Mouse (Mus musculus) mesoderm, embryonic 11.5 days (tissue): ENCODE measurements around the gene Acot11.
A peak's percentile ranks its signal among the peaks of the same experiment; 100 is the strongest.
"Not testable (repeated sequence)": the region's sequence is repeated elsewhere in the genome, so short reads cannot be mapped to it uniquely, and the experiment has no call there.

Source experiments
- DNase-seq: peaks from one replicate; pipeline ENCODE4 v3.0.0-alpha.2; 2012; ENCODE audit warnings: low read depth, low spot score

Acot11 gene

DNA sequence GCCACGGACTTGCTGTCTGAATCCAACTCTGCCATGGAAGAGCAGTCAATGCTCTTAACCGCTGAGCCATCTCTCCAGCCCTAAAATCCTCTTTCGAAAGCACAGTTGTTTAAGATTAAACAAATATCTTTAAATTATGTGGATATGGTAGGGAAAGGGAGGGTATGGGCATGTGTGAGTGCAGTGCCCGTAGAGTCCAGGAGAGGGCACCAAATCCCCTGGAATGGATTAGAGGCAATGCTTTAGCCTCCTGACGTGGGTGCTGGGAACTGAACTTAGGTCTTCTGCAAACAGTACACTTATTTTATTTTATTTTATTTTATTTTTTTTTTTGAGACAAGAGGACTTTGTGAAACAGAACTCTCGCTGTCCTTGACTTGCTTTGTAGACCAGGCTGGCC, 5.2 kb upstream of the Acot11 start:
- no peak for DNase-seq

DNA sequence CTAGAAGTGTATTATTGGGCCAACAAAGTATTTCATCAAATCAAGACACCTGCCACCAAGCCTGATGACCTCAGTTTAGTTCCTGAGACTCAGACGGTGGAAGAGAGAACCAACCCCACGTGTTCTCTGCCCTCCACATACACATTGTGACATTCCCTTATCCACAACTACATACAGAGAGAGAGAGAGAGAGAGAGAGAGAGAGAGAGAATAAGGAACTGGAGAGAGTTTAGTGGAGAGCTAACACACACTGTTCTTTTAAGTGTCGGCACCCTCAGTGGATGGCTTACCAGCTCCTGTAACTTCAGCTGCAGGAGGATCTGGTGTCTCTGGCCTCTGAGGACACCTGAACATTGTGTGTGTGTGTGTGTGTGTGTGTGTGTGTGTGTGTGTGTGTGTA, 2.5 kb upstream of the Acot11 start:
- DNase-seq, result no peak

DNA sequence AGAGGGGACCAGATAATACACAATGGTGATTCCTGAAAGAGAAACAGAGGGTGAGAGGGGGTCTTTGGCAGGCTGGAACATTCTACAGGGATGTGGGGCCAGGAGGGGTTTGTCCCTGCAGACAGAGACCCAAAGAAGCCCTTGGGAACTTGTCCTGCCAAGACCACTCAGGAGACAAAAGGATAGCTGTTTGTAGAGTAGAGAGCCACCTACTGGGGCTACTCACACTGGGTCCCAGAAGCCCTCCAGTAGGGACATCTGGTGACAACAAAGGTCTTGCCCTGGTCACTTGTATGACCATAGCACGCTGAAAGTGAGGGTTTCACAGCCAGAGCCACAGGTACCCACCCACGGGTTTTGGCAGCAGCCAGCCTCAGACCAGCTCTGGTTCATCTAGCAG, 1.1 kb upstream of the Acot11 start:
- no peak for DNase-seq

DNA sequence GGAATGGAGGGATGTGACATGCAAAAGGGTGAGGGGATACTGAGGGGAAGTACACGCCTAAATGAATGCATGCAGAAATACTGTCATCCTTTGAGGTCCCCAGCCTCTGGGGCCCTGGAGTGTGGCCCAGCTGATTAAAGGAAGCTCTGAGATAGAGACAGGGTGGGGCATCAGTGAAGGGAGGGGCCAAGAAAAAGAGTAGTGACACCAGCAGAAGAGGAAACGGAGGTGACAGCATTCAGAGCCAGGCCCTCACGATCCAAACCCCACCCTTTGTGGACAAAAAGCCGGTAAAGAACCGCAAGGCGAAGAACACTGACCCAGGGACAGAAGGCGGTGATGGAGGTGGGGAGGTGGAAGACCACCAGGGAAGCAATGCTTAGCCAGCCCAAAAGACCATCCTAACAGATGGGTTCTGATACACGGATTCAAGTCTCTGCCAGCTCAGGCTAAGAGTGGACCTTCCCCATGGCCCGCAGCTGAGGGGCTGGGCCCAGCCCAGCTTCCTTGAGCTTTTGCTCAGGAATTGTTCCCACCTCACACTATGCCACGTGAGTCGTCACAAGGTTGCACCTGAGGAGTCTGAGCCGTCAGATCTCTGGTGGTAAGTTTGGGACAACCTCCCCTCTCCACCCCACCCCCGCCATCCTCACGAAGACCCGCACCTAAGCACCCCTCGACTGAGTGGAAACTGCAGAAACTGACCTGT, 443 bp downstream of the Acot11 start:
- DNase-seq, result no peak

DNA sequence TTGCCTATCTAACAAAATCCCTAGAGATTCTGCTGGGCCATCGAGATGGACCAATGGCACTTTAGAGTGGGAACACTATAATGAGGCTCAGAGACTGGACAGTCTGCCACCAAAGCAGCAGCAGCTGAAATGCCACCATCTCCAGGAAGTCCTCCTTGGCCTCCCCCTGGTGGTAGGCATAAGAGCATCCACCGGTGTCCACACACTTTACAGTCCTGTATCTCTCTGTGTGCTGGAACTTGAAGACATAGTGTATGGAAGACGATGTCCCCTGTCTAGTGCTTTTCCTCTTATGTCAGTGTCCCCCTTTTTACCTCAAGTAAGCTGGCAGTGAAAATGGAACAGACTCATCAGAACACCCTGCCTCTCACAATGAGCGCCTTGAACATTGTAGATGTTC, 1.0 kb downstream of the Acot11 start:
- no peak for DNase-seq

DNA sequence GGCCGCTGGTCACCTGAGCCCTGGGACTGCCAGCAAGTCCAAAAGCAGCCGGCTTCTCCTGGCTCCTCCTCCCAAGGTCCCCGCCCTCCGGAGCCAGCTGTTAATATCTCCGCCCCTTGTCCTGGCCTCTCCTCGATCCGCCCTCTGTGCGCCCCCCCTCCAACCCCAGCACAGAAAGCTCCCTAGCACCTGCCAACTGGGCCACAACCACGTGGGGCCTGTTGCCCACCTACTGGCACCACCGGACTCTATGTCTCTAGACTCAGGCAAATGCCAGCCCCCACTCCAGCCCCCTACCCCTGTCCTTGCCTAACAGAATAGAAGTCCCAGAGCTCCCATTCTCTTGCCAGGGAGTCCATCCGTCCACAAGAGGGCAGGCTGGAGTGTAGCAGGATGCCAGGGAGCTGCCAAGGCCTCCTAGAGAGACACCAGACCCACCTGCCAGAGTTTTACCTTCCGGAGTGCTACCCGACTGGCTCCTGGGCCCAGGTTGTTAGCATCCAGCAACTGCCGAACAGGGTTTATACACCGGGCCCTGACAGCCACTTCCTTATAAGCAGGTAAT, 4.9 kb downstream of the Acot11 start:
- DNase-seq, result peak; percentile 71

DNA sequence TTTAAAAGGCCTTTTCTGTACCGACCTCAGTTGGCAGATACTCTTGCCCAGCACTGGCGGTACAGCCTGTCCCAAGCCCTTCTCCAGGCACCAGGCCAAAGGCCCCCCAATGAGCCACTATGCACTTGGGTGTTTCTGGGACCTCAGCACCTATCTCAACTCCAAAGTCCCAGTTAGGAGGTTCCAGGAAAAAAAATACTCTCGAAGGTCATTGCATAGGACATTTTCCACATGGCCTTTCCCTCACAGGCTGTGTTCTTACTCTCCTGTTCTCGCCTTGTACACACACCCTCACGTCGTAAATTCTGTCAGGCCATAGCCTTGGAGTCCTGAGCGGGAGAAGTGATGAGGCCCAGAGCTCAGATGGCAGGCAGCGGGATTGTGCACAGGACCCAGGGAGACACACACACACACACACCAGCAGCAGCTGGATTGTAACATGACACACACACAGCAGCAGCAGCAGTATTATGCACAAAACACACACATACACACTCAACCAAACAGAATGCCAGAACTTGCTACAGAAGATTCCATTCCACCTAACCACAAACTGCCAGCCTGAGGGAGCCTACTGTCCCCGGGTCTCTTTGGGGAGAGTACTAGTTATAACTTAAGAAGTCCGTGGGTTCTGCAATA, 5.8 kb downstream of the Acot11 start:
- no peak for DNase-seq

DNA sequence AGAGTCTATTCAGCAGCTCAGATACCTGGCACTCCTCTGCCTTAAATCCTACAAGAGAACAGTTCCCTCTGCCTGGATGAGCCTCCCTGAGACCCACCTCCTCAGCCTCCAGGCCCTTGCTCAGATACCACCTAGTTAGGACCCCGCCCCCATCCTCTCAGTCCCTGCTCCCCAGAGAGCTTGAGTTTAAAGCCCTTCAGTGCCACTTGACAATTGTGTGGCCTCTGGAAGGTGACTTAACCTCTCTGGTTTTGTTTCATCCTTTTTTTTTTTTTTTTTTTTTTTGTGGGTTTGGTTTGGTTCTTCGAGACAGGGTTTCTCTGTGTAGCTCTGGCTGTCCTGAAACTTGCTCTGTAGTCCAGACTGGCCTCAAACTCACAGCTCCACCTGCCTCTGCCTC, 9.5 kb downstream of the Acot11 start:
- DNase-seq, result no peak

DNA sequence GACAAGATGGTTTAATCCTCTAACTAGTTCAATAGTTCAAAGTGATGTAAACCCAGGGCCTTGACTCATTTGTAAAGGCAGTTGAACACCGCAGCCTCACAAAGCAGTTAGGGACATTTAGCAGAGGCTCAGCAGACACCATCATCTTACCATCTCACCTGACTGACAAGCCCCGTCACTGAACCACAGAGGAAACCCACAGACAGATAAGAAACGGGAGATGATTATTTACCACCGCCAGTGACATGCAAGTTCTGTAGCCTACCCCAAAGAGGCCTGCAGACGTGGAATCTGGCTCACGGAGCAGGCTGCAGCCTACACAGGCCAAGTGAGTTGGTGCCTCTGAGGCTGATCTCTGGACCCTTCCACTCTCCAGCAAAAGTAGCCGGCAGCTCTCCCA, 10.6 kb downstream of the Acot11 start:
- no peak for DNase-seq

DNA sequence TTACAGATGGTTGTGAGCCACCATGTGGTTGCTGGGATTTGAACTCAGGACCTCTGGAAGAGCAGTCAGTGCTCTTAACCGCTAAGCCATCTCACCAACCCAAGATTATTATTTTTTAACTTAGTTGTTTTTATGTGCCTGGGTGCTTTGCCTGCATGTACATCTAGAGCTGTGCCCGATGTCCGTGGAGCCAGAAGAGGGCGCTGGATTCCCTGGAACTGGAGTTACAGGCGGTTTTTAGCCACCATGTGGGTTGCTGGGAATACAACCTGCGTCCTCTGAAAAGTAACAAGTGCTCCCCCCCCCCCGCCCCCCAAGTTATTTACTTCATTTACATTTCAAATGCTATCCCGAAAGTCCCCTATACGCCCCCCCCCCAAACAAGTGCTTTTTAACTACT, 11.0 kb downstream of the Acot11 start:
- DNase-seq, result not testable (repeated sequence)

DNA sequence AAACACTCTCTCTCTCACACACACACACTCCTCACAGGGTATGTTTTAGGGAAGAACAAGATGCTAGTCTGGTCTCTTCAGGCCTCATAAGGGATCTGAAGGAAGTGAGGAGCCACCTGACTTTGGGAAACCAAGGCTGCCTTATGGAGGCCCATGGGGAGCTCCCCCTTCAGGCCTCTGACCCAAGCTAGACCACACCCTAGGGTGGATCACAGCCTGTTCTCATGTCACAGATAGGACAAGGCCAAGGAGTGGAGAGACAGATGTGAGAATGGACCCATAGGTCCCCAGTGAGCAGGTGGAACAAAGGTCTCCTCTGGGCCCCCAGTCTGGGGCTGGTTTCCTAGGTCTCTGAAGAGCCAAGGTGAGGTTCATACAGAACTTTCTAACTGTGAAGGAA, 12.5 kb downstream of the Acot11 start:
- DNase-seq, result no peak

DNA sequence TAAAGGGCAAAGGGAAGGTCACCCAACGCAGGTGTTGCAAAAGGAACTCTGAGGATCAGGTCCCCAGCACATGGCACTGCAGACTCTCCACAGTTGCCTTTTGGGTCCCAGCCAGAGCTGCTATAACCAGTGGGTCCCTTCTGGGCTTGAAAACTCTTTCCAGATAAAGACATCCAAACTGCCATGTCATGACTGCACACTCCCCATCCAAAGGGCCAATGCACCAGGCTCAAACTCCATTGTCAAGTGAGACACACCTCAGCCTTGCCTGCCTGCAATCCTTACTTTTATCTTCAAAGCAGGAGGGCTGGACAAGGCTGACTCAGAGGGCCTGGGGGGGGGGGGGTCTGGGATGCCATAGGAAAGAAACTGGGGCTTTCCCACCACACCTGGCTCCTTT, 13.9 kb downstream of the Acot11 start:
- no peak for DNase-seq

DNA sequence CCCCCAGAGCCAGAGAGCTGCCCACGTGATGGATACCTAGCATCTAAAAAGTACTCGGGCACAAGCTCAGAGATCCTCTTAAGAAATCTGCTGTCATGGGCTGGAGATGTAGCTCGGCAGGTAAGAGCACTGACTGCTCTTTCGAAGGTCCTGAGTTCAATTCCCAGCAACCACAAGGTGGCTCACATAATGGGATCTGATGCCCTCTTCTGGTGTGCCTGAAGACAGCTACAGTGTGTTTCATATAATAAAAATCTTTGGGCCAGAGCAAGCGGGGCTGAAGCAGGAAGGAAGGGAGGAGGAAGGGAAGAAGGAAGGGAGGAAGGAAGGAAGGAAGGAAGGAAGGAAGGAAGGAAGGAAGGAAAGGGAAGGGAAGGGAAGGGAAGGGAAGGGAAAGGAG, 14.6 kb downstream of the Acot11 start:
- DNase-seq, result not testable (repeated sequence)

DNA sequence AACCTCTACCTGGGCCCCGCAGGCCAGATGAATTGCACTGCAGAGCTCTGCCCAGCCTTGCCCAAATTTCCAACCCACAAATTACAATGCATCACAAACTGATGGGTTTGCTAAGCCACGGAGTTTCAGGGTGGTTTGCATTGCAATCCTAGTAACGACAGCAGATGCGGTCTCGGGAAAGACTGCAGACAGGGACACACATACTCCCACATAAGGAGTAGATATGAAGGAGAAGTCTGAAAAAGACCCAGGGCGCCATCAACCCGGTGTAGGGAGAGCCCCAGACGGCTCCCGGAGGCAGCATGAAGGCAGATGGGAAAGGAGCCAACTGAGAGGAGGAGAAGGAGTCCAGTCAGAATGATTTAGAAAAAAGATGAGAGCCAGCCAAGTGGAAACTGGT, 15.1 kb downstream of the Acot11 start:
- no peak for DNase-seq

DNA sequence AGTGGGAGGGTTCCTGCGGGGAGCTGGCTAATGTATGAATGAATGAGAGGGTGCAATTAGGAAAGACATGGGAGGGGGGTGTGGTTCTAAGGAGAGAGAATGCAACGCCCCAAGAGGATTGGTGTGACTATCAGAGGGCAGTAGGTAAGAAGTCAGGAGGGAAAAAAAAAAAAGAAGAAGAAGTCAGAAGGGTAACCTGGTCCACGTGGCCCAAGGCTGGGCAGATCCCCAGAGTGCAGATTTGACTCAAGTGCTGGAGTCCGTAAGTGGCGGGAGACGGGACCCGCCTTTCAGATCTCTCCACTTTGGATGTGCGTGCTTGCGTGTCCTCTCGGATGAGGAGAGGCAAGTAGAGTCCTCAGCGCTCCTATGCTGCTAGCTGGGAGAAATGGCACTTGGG, 16.2 kb downstream of the Acot11 start:
- no peak for DNase-seq

DNA sequence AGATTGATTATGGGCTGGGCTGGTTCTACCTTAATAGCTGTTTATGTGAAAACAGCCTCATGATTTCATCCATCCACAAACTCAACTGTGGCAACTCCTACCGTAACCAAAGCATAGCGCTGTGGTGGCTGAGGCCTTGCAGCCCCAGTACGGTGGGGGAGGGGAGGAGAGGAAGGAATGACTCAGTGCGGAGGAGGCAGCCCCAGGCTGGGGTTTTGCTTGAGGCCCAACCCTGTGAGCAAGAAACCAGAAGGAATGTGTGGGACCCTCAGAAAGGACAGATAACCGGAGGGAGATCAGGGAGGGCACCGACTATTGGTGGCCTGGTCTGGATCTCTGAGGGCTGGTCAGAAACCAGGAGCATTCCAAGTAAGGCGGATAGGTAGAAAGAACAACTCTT, 17.0 kb downstream of the Acot11 start:
- no peak for DNase-seq

DNA sequence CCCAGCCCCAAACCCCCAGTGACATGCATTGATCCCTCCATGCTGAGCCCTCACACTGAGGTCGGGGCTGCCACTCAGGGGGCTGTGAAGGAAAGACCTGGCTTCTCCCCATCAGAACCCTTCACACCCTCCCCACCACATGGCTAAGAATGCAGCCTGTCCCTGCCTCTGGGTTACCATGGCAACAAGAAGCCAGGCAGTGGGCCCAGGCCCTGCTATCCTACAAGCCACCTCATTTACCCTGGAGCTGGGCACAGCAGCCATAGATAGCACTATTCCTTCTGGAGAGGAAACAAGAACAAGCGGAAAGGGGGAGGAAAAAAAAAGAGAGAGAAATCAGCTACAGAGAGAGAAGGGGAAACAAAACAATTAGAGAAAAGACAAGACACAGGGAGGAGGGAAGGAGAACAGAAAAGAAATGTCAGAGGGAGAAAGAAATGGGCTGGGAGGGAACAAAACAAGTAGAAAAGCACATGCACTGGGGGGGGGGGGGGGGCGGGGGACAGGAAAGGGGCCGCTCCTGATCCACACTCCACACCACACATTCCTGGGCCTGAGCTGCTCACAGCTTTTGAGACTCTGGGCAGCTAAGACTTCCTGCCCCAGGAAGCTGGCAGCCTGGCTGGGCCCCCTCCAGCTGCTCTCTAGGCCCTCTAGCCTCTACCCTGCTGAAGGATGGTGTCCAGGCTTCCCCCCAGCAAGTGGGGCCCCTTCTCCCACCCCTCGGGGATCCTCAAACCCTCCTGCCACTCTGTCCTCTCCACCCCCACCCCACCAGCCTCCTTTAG, 18.9 kb downstream of the Acot11 start:
- peak; percentile 82 for DNase-seq

DNA sequence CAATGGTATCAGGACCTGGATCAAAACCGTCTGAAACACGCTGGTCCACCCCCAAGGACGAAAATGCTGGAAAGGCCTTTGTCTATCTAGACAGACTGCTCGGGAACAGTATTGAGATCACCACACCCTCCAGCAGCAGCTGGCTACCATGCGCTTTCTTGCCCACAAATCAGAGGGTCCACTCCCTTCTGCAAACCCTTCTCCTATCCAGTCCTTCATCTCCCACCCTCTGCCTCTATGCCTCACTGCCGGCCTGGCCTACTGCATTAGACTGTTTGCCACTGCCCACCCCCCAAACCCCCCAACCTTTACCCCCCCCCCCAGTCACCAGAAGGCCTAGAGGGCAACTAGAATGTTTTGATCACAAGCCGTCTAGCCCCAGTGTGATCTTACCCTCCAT, 19.5 kb downstream of the Acot11 start:
- no peak for DNase-seq

DNA sequence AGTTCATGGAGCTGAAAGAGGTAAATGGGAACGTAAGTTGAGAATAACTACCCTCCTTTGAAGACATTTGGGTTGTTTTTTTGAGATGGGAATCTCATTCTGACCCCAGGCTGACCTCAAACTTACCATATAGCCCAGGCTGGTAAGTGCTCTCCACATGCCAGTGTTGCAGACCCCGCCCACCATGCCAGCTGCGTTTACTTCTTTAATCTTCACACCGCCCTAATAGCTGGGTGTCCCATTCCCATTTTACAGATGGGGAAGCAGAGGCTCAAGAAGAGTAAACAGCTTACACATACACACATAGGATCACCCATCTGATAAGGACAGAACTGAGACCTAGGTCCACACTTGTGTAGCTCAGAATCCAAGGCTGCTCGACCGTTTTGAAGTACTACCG, 20.0 kb downstream of the Acot11 start:
- no peak for DNase-seq

DNA sequence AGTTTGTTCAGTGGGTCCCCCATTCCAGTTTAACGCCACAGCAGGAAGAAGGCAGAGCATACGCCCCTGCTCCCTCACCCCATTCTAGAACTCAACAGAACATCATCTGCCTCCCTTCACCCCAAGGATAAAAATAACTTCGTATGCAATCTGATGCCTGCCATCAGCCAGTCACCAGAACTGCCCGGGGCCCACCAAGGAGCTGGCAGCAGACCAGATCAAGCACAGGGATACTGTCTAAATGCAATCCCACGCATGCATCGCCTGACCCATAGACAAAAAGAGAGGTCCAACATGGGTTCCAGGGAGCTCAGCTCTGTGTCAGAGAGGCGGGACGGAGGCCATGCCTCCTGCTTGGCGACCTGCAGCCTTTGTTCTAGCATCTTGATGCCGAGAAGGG, 21.7 kb downstream of the Acot11 start:
- DNase-seq, result no peak

DNA sequence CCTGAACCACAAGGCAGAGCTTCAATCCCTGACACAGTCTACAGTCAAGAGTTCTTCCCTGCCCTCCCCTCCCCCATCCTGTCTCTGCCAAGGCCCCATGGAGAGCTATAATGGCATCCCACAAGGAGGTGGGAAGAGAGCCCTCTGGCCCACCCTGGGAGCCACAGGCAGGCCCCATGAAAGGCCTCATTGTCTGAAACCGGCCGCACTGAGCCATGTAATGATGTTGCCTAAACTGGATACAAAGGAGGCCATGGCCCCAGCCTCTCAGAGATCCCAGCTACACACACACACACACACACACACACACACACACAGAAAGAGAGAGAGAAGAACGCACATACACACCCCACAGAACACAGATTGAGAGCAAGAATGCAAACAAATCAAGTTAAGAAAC, 24.8 kb downstream of the Acot11 start:
- peak; percentile 77 for DNase-seq

DNA sequence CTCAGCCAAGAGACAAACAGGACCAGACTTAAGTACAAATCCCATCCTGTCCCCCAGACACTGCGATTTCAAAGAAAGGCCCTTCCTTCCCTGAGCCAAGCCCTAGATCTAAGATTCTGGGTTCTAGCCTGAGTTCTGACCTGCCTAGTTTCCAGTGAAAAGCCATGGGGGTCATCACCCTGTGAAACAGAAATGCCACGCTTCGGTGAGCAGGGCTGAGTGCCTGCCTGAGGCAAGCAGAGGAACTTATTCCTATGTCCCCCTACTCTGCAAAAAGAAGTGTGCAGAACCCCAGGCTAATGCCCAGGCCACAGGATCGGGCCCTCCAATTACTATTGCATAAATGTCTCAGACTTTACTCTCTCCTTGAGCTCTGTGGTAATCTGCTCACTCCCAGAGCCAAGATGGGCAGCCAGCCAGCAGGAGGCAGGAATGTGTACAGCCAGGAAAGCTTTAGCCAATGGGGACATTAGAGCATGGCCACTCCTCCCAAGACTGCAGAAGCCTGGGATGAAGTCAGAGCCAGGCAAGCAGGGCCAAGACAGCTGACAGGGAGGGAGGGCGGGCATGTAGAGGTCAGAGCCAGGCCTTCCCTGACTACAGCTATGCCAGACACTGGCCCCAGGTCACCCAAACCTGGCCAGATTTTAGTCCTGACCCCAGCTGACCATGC, 26.5 kb downstream of the Acot11 start:
- peak; percentile 87 for DNase-seq
